Mouse (Mus musculus) central nervous system, embryonic 14 days (tissue): Measurements from ENCODE around the gene Ccer2. TPM values are rescaled to one million over a fixed set of nuclear protein-coding genes. Genes with fewer than 3 reads are reported as not detected.

ENCODE experiments used
- polyA plus RNA-seq: library from polyadenylated mRNA; depleted of rRNA; stranded (reverse); fragments of >200 nt; gene quantifications from 2 replicates; pipeline ENCODE4 v1.2.3, GENCODE M21; 2012; rRNA removed

Gene Ccer2
- 0.38 and 1.3 TPM in 2 replicates for polyA plus RNA-seq

DNA sequence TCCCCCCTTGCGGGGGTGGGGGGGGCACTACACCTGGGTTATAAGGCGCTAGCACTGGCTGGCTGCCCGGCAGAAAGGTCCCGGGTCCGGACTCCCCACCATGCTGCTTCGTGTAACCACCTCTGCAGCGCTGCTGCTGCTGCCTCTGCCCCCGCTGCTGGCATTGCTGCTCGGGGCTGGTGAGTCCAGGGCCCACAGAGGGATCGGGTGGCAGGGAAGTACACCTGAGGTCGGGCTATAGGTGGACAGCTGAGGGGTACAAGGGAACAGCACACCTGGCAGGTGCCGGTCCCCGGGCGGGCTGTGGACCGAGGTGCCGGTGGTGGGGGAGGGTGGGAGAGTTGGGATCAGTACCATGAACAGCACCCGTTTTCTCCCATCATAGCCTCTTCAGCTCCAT lies at the start of gene Ccer2:
Gene Ccer2, plus strand, starts transcription at position 96 of the 400 bp plus-strand sequence.

DNA sequence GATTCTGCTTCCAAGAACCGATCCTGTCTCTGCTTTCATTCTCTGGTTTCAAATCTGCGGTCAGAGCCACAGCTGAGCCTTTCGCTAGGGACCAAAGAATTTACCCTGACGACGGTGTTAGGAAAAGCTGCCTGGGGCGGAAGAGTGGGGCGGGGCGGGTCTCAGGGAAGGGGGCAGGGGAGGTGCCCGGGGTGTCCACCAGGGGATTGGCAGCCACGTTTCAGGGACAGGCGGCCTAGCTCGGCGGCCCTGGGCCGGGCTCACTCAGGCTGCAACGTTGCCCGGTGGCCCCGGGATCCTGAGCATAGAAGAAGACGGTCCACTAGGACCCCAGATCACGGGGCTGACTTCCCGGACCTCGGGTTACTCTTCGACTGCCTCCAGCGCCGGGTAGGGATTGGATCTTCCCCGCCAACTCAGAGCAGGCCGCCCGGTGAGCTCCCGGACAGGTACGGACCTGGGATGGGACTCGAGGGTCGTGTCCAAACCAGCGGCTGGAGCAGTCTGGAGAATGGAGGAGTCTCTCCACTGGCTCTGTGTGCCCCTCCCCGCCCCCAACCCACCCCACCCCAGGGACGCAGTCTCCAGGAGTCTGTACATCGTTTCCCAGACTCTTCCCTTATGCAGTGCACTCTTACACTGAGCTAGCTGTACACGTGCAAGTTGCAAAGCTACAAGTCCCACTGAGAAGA lies 39.2 kb upstream of the Ccer2 start, which contains the start of gene Fbxo17:
Gene Fbxo17, plus strand, starts transcription at position 215 of the 692 bp plus-strand sequence.

DNA sequence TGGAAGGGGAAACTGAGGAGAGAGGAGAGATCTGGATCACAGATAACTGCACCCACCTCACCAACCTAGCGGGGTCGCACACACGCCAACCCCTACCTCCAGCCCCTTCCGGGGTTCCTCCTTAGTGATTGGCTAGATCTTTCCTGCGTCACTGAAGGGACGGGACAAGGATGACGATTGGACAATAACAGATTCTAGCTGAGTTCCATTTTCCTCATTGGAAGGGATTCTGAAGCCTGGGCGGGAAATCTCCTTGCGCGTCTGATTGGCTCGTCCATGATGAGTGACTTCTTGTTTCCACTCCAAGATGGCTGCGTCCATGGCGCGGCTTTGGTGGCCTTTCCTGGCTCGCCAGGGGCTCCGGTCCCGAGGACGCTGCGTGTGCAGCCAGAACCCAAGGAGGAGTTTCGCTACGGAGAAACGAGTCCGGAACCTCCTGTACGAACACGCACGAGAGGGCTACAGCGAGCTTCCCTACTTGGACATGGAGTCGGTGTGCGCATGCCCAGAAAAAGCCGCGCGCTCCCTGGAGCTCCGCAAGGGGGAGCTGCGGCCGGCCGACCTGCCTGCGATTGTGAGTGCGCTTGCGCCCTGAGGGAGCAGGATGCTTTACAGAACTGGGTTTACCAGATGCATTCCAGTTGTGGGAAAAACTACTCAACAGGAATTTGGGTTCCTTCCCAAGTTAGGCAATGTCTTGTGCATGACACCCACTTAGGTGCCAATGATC lies 14.1 kb upstream of the Ccer2 start, which contains the start of the genes Mrps12 and Sars2:
Gene Mrps12, minus strand, starts transcription at position 112 of the 730 bp plus-strand sequence.
Gene Sars2, plus strand, starts transcription at position 284 of the 730 bp plus-strand sequence.

DNA sequence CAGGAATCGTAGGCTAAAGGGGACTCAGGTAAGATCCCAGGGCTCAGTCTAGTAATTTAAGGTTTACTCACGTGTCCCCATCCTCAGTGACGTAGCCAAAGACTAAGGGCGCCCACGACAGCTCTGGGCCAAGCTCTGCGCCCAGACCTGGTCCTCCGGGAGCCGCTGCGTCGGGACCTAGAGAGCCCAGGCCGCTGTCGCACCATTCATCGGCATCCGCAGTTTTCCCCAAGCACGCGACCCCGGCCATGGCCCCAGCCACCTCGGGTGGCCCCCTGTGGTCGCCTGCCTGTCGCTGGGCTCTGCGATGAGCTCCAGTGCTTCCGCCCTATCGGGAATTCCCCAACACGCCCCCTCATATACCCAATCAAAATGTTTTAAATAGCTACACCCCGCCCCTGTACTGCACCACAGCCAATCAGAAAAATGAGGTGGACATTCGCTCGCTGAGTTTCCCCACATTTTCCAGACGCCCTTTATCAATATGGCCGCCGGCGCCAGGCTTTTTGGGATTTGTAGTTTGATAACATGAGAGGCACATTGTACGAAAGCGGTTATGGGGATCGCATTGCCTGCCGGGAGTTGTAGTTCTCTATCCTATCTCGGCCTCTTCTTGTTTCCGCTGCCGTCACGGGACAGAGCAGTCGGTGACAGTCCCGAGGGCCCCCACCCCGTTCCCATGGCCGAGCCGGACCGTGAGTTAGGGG lies 10.4 kb downstream of the Ccer2 start, which contains the start of gene Sirt2:
Gene Sirt2, plus strand, starts transcription at position 563 of the 707 bp plus-strand sequence.

DNA sequence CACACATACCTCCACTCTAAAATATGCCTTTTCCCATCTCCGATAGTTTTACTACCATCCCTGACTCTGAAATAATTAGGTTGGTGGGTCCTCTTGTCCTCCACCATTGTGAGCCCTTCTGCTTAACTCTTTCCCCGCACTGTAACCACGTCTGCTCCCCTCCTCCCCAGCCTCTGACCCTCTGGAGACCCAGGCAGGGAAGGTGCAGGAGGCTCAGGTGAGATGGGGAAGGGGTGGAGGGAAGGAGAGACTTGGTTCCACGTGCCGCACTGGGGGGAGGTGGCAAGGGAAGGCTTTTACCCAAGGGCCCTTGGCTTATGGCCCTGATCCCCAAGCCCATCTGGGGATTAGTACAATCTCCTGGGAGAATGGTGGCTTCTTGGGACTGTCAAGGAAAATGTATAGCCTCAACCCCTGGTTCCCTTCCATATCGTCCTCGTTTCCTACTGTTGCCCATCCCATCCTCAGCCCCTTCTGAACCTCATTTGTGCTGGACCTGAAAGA lies 11.5 kb downstream of the Ccer2 start, which contains the start of gene Nfkbib:
Gene Nfkbib, minus strand, starts transcription at position 51 of the 504 bp plus-strand sequence.

DNA sequence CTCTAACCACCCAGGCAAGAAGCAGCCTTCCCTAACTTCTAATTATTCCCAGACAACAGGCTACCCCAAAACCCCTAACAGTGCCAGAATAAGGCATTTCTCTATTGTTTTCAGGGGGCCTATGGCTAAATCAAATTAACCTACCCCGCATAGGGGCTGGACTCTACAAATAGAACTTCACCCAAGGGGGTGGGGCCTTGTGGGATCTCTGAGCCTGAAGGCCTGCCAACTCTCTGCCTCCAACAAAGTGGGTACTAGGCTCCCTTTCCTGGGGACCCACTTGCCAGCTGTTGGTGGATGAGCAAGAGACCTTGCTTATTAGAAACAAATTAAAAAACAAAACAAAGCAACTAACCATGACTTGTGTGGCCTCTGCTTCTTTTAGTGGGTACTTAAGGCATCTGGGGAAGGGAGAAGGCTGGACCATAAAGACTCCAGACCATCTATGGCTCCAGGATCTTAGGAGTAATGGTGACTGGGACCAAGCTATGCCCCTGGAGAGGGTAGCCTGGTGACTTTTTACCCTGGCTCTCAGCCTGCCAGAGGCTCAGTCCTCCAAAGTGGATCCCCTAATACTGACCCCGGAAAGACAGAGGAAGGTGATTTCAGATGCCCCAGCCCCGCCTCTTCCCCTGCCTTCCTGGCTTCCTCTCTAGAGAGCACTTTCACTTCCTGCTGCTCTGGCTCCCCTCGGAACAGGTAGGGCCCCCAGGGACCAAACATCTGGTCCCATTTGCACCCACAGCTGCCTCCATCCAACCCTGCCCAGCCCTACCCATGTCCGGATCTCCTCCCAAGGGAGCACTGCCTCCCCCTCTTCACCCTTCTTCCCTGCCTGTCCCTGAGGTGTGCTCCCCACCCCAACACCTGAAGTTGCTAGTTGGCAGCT lies 32.6 kb downstream of the Ccer2 start, which contains the start of gene Rinl:
Gene Rinl, plus strand, starts transcription at position 663 of the 889 bp plus-strand sequence.

DNA sequence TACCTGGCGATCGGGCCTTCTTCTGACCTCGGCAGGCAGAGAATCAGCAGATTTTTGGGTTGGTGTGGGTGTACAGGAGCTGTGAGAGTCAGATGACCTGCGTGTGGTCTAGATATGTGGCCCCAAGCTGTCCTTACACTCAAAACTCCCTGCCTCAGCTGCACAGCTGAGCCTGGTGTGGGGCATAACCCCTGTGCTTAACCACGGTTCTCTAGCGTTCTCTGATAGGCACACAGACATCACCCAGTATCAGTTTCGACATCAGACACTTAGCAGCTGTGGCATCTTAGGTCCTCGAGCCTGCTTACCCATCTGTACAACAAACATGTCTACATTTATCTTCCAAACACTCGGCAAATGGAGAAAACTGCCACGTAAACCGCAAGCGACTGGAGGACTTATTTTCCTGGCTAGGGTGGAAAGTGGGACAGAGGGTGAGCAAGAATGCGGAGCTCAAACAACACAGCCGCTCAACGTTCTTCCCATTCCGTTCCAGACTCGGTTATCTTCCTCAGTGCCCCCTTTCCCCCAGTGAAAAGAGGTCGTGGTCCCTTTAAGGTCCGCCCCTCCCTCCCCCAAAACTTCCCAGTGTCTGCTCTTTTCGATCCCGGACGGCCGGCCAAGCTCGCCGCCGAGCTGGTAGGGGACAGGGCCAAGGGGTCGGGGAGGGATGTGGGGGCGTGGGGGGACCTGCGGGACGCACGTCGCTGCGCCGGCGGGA lies 52.4 kb downstream of the Ccer2 start, which contains the start of gene Hnrnpl:
Gene Hnrnpl, plus strand, starts transcription at position 321 of the 721 bp plus-strand sequence.

Other genes starting within 250 kb of the Ccer2 start
- gene Ifnl2, start 245.7 kb upstream of the Ccer2 start, polyA plus RNA-seq = not detected in 2 replicates
- gene Ifnl3, start 233.3 kb upstream of the Ccer2 start, polyA plus RNA-seq = not detected in 2 replicates
- gene Sycn, start 215.3 kb upstream of the Ccer2 start, polyA plus RNA-seq = not detected in 2 replicates
- 0.10 and 0.20 TPM in 2 replicates for gene Nccrp1, start 208.9 kb upstream of the Ccer2 start, polyA plus RNA-seq
- 66.8 and 66.9 TPM in 2 replicates for gene Samd4b, start 158.0 kb upstream of the Ccer2 start, polyA plus RNA-seq
- 20.4 and 22.5 TPM in 2 replicates for gene Pak4, start 158.0 kb upstream of the Ccer2 start, polyA plus RNA-seq
- gene Acp7, start 124.8 kb upstream of the Ccer2 start, polyA plus RNA-seq = 0.05 and 0.28 TPM in 2 replicates
- gene Fbxo27, start 63.3 kb upstream of the Ccer2 start, polyA plus RNA-seq = 15.2 and 21.5 TPM in 2 replicates
- gene Fbxo17, start 39.4 kb upstream of the Ccer2 start, polyA plus RNA-seq = 3.9 and 9.2 TPM in 2 replicates
- 76.2 and 79.2 TPM in 2 replicates for gene Mrps12, start 14.4 kb upstream of the Ccer2 start, polyA plus RNA-seq
- gene Sars2, start 14.2 kb upstream of the Ccer2 start, polyA plus RNA-seq = 24.8 and 27.0 TPM in 2 replicates
- 122 and 125 TPM in 2 replicates for gene Sirt2, start 10.6 kb downstream of the Ccer2 start, polyA plus RNA-seq
- gene Nfkbib, start 11.3 kb downstream of the Ccer2 start, polyA plus RNA-seq = 37.7 and 39.0 TPM in 2 replicates
- gene Rinl, start 32.8 kb downstream of the Ccer2 start, polyA plus RNA-seq = 1.2 and 1.6 TPM in 2 replicates
- 479 and 480 TPM in 2 replicates for gene Hnrnpl, start 52.4 kb downstream of the Ccer2 start, polyA plus RNA-seq
- 74.0 and 89.9 TPM in 2 replicates for gene Ech1, start 69.0 kb downstream of the Ccer2 start, polyA plus RNA-seq
- gene Lgals4, start 77.7 kb downstream of the Ccer2 start, polyA plus RNA-seq = 7.4 and 9.6 TPM in 2 replicates
- gene Lgals7, start 107.7 kb downstream of the Ccer2 start, polyA plus RNA-seq = 16.7 and 30.1 TPM in 2 replicates
- gene Capn12, start 125.2 kb downstream of the Ccer2 start, polyA plus RNA-seq = 0.06 and 0.08 TPM in 2 replicates
- 159 and 181 TPM in 2 replicates for gene Actn4, start 206.2 kb downstream of the Ccer2 start, polyA plus RNA-seq
- 433 and 449 TPM in 2 replicates for gene Eif3k, start 225.7 kb downstream of the Ccer2 start, polyA plus RNA-seq
- 7.6 and 9.0 TPM in 2 replicates for gene Map4k1, start 225.9 kb downstream of the Ccer2 start, polyA plus RNA-seq